Mouse (Mus musculus) kidney, adult 2 months (tissue): ENCODE data around the gene Nkpd1. TPM values are rescaled to one million over a fixed set of nuclear protein-coding genes. Genes with fewer than 3 reads are reported as not detected.

ENCODE experiments used
- DNase-seq: peaks from one replicate; pipeline ENCODE4 v3.0.0; 2021
- H3K27ac ChIP-seq: fragments of 200-500 bp; 2 replicates; pipeline ENCODE4 v1.5.1; 2012; ENCODE audit warnings: low read depth, low read length, control low read depth, inconsistent platforms; ENCODE audit not compliant: insufficient read depth
- H3K27me3 ChIP-seq: fragments of 200-500 bp; replicated peaks from 2 replicates; pipeline ENCODE4 v1.6.1; 2012; ENCODE audit warnings: mild to moderate bottlenecking, moderate library complexity, low read length, inconsistent platforms; ENCODE audit not compliant: control insufficient read depth, insufficient read depth
- H3K36me3 ChIP-seq: fragments of 200-500 bp; 2 replicates; pipeline ENCODE4 v1.6.1; 2012; ENCODE audit warnings: mild to moderate bottlenecking, moderate library complexity, low read length, inconsistent platforms; ENCODE audit not compliant: control insufficient read depth, insufficient read depth
- H3K4me1 ChIP-seq: fragments of 200-500 bp; 2 replicates; pipeline ENCODE4 v1.6.1; 2011; ENCODE audit warnings: low read length; ENCODE audit not compliant: control insufficient read depth, insufficient read depth
- H3K4me3 ChIP-seq: fragments of 200-500 bp; 2 replicates; pipeline ENCODE4 v1.5.1; 2011; ENCODE audit warnings: mild to moderate bottlenecking, low read depth, low read length, control low read depth; ENCODE audit not compliant: insufficient read depth
- CTCF ChIP-seq: fragments of 200-500 bp; conservative IDR thresholded peaks from 2 replicates; pipeline ENCODE4 v1.5.1; 2011; ENCODE audit warnings: low read depth, mild to moderate bottlenecking, control low read depth, low read length, moderate library complexity, mixed read lengths; ENCODE audit not compliant: insufficient read depth, insufficient read length
- POLR2A ChIP-seq: fragments of 200-500 bp; IDR thresholded peaks from one replicate; pipeline ENCODE4 v1.6.1; 2011; ENCODE audit warnings: low read depth, low read length, control low read depth
- WGBS: fragments of 180-500 bp; shearing (Covaris S2); methylation state at CpG from one replicate; pipeline ENCODE4 v1.1.7; 2018; 5-methylcytosine and 5-hydroxymethylcytosine counted together
- polyA plus RNA-seq: library from polyadenylated mRNA; depleted of rRNA; stranded (reverse); fragments of >200 nt; gene quantifications from 2 replicates; pipeline ENCODE4 v1.2.3, GENCODE M21; 2012

Nkpd1 gene
- polyA plus RNA-seq, 1 experiment = 0.16 TPM

DNA sequence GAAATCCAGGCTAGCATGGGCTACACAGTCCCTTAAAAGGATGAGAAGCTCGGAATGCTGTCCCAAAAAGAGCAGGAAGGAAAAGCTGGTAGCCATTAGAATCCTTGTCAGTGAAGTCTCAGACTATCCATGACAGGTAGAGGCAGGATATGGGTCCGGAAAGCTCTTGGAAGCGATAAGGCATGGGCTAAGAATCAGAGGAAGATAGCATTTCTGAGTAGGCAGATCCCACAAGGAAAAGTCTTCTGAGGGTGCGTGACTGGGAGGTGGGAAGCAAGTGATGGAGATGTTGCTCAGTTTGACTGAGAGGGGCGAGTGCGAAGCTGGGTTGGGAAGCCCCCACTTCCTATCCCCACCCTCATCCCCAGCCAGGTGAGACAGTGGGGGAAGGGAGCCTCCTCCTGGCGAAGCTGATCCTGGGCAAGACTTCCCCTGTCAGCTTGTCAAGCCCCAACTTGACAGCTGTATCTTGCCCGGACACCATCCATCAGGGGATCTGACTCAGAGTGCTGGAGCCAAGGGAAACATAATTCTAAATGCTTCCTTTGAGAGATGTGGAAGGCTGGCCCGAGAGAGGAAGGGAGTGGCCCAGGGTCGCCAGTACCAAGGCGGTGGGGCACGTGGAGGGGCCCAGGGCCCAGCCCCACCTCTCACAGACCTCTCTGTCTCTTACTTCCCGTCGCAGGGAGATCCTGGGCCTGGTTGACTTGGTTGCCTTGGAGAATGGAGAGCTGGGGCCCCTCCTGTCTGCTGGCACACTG is 39.8 kb upstream of the Nkpd1 start:
- Histone ChIP-seq H3K4me1 (no peaks in the 10 kb centered on the region), H3K27ac (peak overlapping the region; percentile 79), H3K36me3 (no peaks in the 10 kb centered on the region), H3K27me3 (no peaks in the 10 kb centered on the region), H3K4me3 (no peak overlapping the region)
- WGBS = 39% methylated on average over 14 of the region's 14 CpGs
- no peak for TF ChIP-seq POLR2A
- TF ChIP-seq CTCF = no peak
- DNase-seq = peak; percentile 89

DNA sequence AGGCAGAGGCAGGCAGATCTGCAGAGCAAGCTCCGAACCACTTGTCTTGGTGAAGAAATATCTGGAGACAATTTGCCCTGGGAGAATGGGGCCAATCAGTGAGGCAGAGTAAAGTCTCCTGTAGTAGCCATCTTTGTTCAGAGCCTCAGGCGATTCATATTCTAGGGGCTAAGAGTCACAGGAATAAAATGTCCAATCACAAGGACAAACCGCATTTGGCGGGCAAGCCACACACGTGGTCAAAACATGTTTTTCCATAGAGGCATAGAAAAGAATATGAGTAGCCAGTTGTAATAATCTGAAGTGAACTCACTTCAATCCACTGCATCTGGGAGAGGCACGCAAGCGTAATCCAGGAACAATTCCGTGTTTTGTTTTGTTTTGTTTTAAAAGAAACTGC is 34.4 kb upstream of the Nkpd1 start:
- H3K36me3 ChIP-seq = no peaks in the 10 kb centered on the region
- 75% methylated on average over 8 of the region's 8 CpGs for WGBS
- no peak for DNase-seq
- no peak overlapping the region for H3K27ac ChIP-seq
- H3K4me1 ChIP-seq = no peaks in the 10 kb centered on the region
- TF ChIP-seq POLR2A (no peak), CTCF (no peak)
- H3K27me3 ChIP-seq = no peaks in the 10 kb centered on the region
- H3K4me3 ChIP-seq = no peak overlapping the region

DNA sequence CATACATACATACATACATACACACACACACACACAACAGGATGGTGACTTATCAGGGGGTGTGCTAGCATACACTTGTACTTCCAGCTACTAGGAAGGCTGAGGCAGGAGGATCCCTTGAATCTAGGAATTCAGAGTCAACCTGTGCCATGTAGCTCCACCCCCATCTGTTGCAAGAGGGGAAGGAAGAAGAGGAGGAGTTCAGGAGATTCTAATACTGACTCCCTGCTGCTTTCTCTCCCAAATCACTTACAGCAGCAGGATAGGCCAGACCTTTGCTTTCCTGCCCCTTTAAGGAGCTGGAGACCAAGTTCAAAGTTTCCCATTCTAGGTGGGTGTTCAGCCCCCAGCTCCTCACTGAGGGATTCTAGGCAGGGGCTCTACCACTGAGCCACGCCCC is 32.1 kb upstream of the Nkpd1 start:
- Histone ChIP-seq H3K4me1 (no peaks in the 10 kb centered on the region), H3K27ac (no peak overlapping the region), H3K36me3 (no peaks in the 10 kb centered on the region), H3K4me3 (no peak overlapping the region), H3K27me3 (no peaks in the 10 kb centered on the region)
- TF ChIP-seq POLR2A (no peak), CTCF (no peak)
- no peak for DNase-seq
- WGBS = 89% methylated on average over 1 of the region's 1 CpGs

DNA sequence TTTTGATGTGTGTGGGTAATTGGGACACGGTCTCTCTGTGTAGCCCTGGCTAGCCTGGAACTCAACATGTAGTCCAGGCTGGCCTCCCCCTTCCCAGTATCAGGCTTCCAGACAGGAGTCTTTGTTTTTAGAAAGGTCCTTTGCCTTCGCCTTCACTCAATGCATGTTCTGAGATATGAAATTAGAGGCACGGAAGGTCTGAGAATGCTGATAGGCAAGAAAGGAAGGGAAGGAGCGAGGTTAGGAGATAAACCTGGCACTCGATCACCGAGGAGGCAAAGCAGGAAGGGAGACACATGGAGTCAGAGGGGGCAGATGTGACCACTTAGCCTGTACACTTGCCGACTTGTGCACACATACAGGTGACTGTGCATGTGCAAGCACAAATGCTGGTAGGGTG is 31.1 kb upstream of the Nkpd1 start:
- Histone ChIP-seq H3K27me3 (no peaks in the 10 kb centered on the region), H3K4me3 (no peak overlapping the region), H3K27ac (no peak overlapping the region), H3K4me1 (no peaks in the 10 kb centered on the region), H3K36me3 (no peaks in the 10 kb centered on the region)
- TF ChIP-seq POLR2A (no peak), CTCF (no peak)
- 88% methylated on average over 7 of the region's 7 CpGs for WGBS
- no peak for DNase-seq

DNA sequence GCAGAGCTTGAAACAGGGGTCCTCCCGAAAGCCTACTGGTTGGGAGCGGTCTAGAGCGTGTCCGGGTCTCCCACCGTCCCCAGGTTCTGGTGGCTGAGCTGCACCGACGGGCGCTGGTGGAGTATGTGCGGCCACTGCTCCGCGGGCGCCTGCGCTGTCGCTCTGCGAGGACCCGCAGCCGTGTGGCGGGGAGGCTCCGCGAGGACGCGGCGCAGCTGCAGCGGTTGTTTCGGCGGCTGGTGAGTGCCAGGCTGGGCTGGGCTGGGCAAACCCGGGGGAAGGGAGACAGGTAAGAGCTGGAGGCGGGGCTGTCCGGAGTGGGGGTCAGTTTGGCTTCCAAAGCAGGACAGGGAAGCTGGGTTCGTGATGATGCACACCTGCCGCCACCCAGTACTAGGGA is 28.1 kb upstream of the Nkpd1 start:
- 26% methylated on average over 31 of the region's 31 CpGs for WGBS
- DNase-seq = no peak
- no peak overlapping the region for H3K27ac ChIP-seq
- H3K27me3 ChIP-seq = no peaks in the 10 kb centered on the region
- TF ChIP-seq CTCF (no peak), POLR2A (no peak)
- H3K4me3 ChIP-seq = no peak overlapping the region
- no peaks in the 10 kb centered on the region for H3K36me3 ChIP-seq
- no peaks in the 10 kb centered on the region for H3K4me1 ChIP-seq

DNA sequence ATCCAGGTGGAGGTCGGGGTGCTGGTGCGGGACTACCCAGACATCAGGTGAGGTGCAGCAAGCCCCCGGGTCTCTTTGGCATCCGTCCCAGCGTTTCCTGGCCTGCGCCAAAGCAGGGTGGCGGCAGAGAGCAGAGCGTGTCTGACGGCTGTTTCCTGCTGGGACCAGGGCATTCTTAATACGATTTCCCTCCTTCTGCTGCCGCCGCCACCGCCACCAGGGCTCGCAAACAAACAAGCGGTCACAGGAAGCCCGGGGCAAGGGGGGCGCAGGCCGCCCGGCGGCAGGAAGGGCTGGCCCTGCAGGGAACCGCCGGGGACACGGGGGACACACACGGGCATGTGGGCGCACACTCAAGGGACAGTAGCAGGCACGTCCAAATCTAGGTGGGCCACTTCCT is 25.9 kb upstream of the Nkpd1 start:
- Histone ChIP-seq H3K27me3 (no peaks in the 10 kb centered on the region), H3K4me3 (no peak overlapping the region)
- 5% methylated on average over 26 of the region's 26 CpGs for WGBS

DNA sequence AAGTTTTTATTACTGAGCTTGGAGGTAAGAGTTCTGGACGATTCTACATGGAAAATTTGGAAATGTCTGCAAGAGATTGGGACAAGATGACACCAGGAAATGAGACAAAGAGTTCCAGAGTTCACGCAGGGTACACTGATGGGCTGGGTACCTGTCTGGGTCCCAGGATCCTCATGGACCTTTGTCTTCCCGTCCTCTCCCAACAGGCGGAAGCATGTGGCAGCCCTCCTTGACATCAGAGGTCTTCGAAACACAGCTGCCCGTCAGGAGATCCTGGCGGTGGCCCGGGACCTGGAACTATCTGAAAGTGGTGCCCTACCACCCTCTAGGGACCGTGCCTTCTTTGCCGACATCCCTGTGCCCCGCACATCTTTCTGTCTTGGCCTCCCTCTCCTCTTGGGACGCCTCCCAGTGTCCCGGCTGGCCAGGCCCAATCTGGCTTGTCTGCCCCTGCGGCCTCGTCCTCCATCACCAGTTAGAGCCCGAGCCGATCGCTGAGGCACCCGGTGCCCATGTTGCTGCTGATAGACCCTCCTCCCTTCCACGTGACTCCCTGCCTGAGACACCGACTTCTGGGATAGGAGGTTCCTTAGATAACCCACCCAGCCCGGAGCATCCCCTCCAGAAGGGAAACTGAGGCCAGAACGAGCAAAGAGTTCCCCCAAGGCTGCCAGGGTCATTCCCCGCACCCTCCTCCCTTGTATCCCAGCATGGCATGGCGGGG is 22.7 kb upstream of the Nkpd1 start:
- 67% methylated on average over 25 of the region's 25 CpGs for WGBS
- Histone ChIP-seq H3K27ac (peak overlapping the region; percentile 77), H3K36me3 (no peaks in the 10 kb centered on the region), H3K27me3 (no peaks in the 10 kb centered on the region), H3K4me3 (no peak overlapping the region), H3K4me1 (0 out of 2 replicates have a peak, but pooled peaks cover 6% of the 10 kb centered on the region)
- TF ChIP-seq CTCF (no peak), POLR2A (no peak)
- peak; percentile 75 for DNase-seq

More for the DNA sequence above, 25.9 kb upstream of the Nkpd1 start:
- TF ChIP-seq POLR2A (no peak), CTCF (0 out of 2 replicates have a peak, but pooled peaks have one; percentile 20)
- DNase-seq = peak; percentile 91
- Histone ChIP-seq H3K27ac (peak overlapping the region; percentile 84), H3K36me3 (no peaks in the 10 kb centered on the region), H3K4me1 (0 out of 2 replicates have a peak, but pooled peaks cover 3% of the 10 kb centered on the region)
